Mouse (Mus musculus): ENCODE measurements at regions not wholly inside any gene's neighbourhood (a gene's known extent, or its start where the extent isn't known, plus 50 kb on each side); places are given as distances from the start of the nearest gene placed in this dataset.
"Not testable (repeated sequence)": the region's sequence is repeated elsewhere in the genome, so short reads cannot be mapped to it uniquely, and the experiment has no call there.

- no peaks in the 10 kb centered on the region for H3K9me3 ChIP-seq (ENCODE audit: control insufficient read depth, low read length)
- H3K36me3 ChIP-seq (ENCODE audit: control insufficient read depth, insufficient read depth, low read length) = no peaks in the 10 kb centered on the region
- no peaks in the 10 kb centered on the region for H3K4me1 ChIP-seq (ENCODE audit: control insufficient read depth in 2 of 2, insufficient read depth in 2 of 2, low read length in 2 of 2)
These were observed 143.3 kb upstream of the Nhs start for GRCm38 (mm10) chrX:162302788-162303187.

GRCm38 (mm10) chrX:162291234-162291633, 131.7 kb upstream of the Nhs start:
- H3K4me1 ChIP-seq (ENCODE audit: control insufficient read depth in 2 of 2, insufficient read depth in 2 of 2, low read length in 2 of 2) = no peaks in the 10 kb centered on the region
- H3K9me3 ChIP-seq (ENCODE audit: control insufficient read depth, low read length) = no peaks in the 10 kb centered on the region
- ATAC-seq (ENCODE audit: insufficient number of reproducible peaks, insufficient read depth, low FRiP score, low read depth) = no peak
- H3K27ac ChIP-seq (replicated peaks in 1 of 2; ENCODE audit: control insufficient read depth in 1 of 2, insufficient read depth in 1 of 2, low read depth in 2 of 2, low read length in 2 of 2) = no peak overlapping the region
- no peak overlapping the region for H3K4me2 ChIP-seq (ENCODE audit: low read length)
- no peaks in the 10 kb centered on the region for H3K27me3 ChIP-seq (ENCODE audit: control insufficient read depth, insufficient read depth, low read length)
- WGBS = 91% methylated on average over 1 of the region's 1 CpGs
- no peaks in the 10 kb centered on the region for H3K36me3 ChIP-seq (ENCODE audit: control insufficient read depth, insufficient read depth, low read length)
- H3K4me3 ChIP-seq (ENCODE audit: control insufficient read depth in 1 of 2, insufficient read depth in 1 of 2, low read depth in 1 of 2, low read length in 2 of 2) = no peak overlapping the region
- no peak overlapping the region for H3K9ac ChIP-seq (ENCODE audit: low read length)

More at GRCm38 (mm10) chrX:162302788-162303187, 143.3 kb upstream of the Nhs start:
- no peak overlapping the region for H3K9ac ChIP-seq (ENCODE audit: low read length)
- H3K27ac ChIP-seq (replicated peaks in 1 of 2; ENCODE audit: control insufficient read depth in 1 of 2, insufficient read depth in 1 of 2, low read depth in 2 of 2, low read length in 2 of 2) = no peak overlapping the region
- H3K4me2 ChIP-seq (ENCODE audit: low read length) = no peak overlapping the region
- H3K27me3 ChIP-seq (ENCODE audit: control insufficient read depth, insufficient read depth, low read length) = no peaks in the 10 kb centered on the region
- no peak for ATAC-seq (ENCODE audit: insufficient number of reproducible peaks, insufficient read depth, low FRiP score, low read depth)
- no peak overlapping the region for H3K4me3 ChIP-seq (ENCODE audit: control insufficient read depth in 1 of 2, insufficient read depth in 1 of 2, low read depth in 1 of 2, low read length in 2 of 2)

GRCm38 (mm10) chrX:162286155-162286554, 126.6 kb upstream of the Nhs start:
- not testable (repeated sequence) for H3K27me3 ChIP-seq (ENCODE audit: control insufficient read depth, insufficient read depth, low read length); H3K4me3 ChIP-seq (ENCODE audit: control insufficient read depth in 1 of 2, insufficient read depth in 1 of 2, low read depth in 1 of 2, low read length in 2 of 2); H3K4me2 ChIP-seq (ENCODE audit: low read length); H3K36me3 ChIP-seq (ENCODE audit: control insufficient read depth, insufficient read depth, low read length); H3K4me1 ChIP-seq (ENCODE audit: control insufficient read depth in 2 of 2, insufficient read depth in 2 of 2, low read length in 2 of 2); H3K9ac ChIP-seq (ENCODE audit: low read length); H3K27ac ChIP-seq (replicated peaks in 1 of 2; ENCODE audit: control insufficient read depth in 1 of 2, insufficient read depth in 1 of 2, low read depth in 2 of 2, low read length in 2 of 2); H3K9me3 ChIP-seq (ENCODE audit: control insufficient read depth, low read length); ATAC-seq (ENCODE audit: insufficient number of reproducible peaks, insufficient read depth, low FRiP score, low read depth)

DNA sequence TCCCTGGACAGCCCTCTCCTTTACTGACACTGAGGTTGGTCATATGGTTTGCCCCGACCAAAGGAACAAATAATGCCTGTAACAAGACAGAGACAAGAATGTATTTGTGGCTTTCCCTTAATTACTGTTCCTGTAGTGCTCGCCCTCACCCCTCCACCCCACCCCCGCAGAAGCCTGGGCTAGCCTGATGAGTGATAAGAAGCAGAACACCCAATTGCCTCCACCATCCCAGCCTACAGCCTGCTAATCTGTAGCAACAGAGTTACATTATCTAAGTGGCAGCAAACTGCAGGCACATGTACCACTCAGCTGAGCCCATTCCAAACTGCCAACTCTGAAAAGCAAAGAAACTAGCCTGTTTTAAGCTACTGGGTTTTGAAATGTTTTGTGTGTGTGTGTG, 124.7 kb upstream of the Nhs start:
- H3K27ac ChIP-seq (replicated peaks in 1 of 2; ENCODE audit: control insufficient read depth in 1 of 2, insufficient read depth in 1 of 2, low read depth in 2 of 2, low read length in 2 of 2) = no peak overlapping the region
- no peak overlapping the region for H3K9ac ChIP-seq (ENCODE audit: low read length)
- 42% methylated on average over 3 of the region's 3 CpGs for WGBS
- H3K4me3 ChIP-seq (ENCODE audit: control insufficient read depth in 1 of 2, insufficient read depth in 1 of 2, low read depth in 1 of 2, low read length in 2 of 2) = no peak overlapping the region
- H3K4me1 ChIP-seq (ENCODE audit: control insufficient read depth in 2 of 2, insufficient read depth in 2 of 2, low read length in 2 of 2) = no peaks in the 10 kb centered on the region; a peak in 2 of 4 replicates
- no peak for ATAC-seq (ENCODE audit: insufficient number of reproducible peaks, insufficient read depth, low FRiP score, low read depth)
- no peaks in the 10 kb centered on the region for H3K27me3 ChIP-seq (ENCODE audit: control insufficient read depth, insufficient read depth, low read length)
- H3K36me3 ChIP-seq (ENCODE audit: control insufficient read depth, insufficient read depth, low read length) = no peaks in the 10 kb centered on the region
- H3K4me2 ChIP-seq (ENCODE audit: low read length) = no peak overlapping the region
- H3K9me3 ChIP-seq (ENCODE audit: control insufficient read depth, low read length) = no peaks in the 10 kb centered on the region

- H3K27me3 ChIP-seq (ENCODE audit: control insufficient read depth, insufficient read depth, low read length) = no peaks in the 10 kb centered on the region
- ATAC-seq (ENCODE audit: insufficient number of reproducible peaks, insufficient read depth, low FRiP score, low read depth) = no peak
- H3K36me3 ChIP-seq (ENCODE audit: control insufficient read depth, insufficient read depth, low read length) = no peaks in the 10 kb centered on the region
- H3K9ac ChIP-seq (ENCODE audit: low read length) = no peak overlapping the region
- no peak overlapping the region for H3K27ac ChIP-seq (replicated peaks in 1 of 2; ENCODE audit: control insufficient read depth in 1 of 2, insufficient read depth in 1 of 2, low read depth in 2 of 2, low read length in 2 of 2)
- no peak overlapping the region for H3K4me2 ChIP-seq (ENCODE audit: low read length)
- no peaks in the 10 kb centered on the region for H3K9me3 ChIP-seq (ENCODE audit: control insufficient read depth, low read length)
- 92% methylated on average over 3 of the region's 3 CpGs for WGBS
- H3K4me3 ChIP-seq (ENCODE audit: control insufficient read depth in 1 of 2, insufficient read depth in 1 of 2, low read depth in 1 of 2, low read length in 2 of 2) = no peak overlapping the region
- no peaks in the 10 kb centered on the region; a peak in 2 of 4 replicates for H3K4me1 ChIP-seq (ENCODE audit: control insufficient read depth in 2 of 2, insufficient read depth in 2 of 2, low read length in 2 of 2)
These were observed 123.2 kb upstream of the Nhs start for GRCm38 (mm10) chrX:162282690-162283089.

- WGBS = 53% methylated on average over 14 of the region's 14 CpGs
- Histone ChIP-seq H3K4me3 (ENCODE audit: control insufficient read depth in 1 of 2, insufficient read depth in 1 of 2, low read depth in 1 of 2, low read length in 2 of 2) (no peak overlapping the region), H3K9ac (ENCODE audit: low read length) (no peak overlapping the region), H3K9me3 (ENCODE audit: control insufficient read depth, low read length) (no peaks in the 10 kb centered on the region), H3K36me3 (ENCODE audit: control insufficient read depth, insufficient read depth, low read length) (no peaks in the 10 kb centered on the region), H3K4me1 (ENCODE audit: control insufficient read depth in 2 of 2, insufficient read depth in 2 of 2, low read length in 2 of 2) (no peaks in the 10 kb centered on the region), H3K4me2 (ENCODE audit: low read length) (no peak overlapping the region), H3K27me3 (ENCODE audit: control insufficient read depth, insufficient read depth, low read length) (no peaks in the 10 kb centered on the region), H3K27ac (replicated peaks in 1 of 2; ENCODE audit: control insufficient read depth in 1 of 2, insufficient read depth in 1 of 2, low read depth in 2 of 2, low read length in 2 of 2) (no peak overlapping the region)
- ATAC-seq (ENCODE audit: insufficient number of reproducible peaks, insufficient read depth, low FRiP score, low read depth) = no peak
These were observed 119.5 kb upstream of the Nhs start for GRCm38 (mm10) chrX:162278834-162279708.

DNA sequence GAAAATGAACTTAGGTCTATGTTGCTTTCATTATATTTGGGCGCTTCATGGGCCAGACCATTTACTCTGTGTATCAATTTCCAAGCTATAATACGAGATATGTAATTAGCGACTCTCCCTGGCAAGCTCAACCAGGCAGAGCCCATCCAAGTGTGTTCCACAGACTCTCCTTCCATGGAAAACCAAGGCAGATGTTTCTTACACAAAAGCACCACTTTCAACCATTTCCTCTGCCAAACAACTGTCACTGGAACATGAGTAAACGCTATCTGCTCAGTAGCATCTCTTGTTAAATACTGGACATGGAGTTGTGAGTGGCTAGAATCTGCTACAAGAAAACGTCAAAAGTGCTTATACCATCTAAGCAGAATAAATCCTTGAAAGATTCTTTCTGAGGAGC, 115.1 kb upstream of the Nhs start:
- H3K9me3 ChIP-seq (ENCODE audit: control insufficient read depth, low read length) = no peaks in the 10 kb centered on the region
- no peak overlapping the region for H3K4me3 ChIP-seq (ENCODE audit: control insufficient read depth in 1 of 2, insufficient read depth in 1 of 2, low read depth in 1 of 2, low read length in 2 of 2)
- no peaks in the 10 kb centered on the region for H3K27me3 ChIP-seq (ENCODE audit: control insufficient read depth, insufficient read depth, low read length)
- no peak overlapping the region for H3K27ac ChIP-seq (replicated peaks in 1 of 2; ENCODE audit: control insufficient read depth in 1 of 2, insufficient read depth in 1 of 2, low read depth in 2 of 2, low read length in 2 of 2)
- no peak overlapping the region for H3K9ac ChIP-seq (ENCODE audit: low read length)
- ATAC-seq (ENCODE audit: insufficient number of reproducible peaks, insufficient read depth, low FRiP score, low read depth) = no peak
- no peak overlapping the region for H3K4me2 ChIP-seq (ENCODE audit: low read length)
- H3K4me1 ChIP-seq (ENCODE audit: control insufficient read depth in 2 of 2, insufficient read depth in 2 of 2, low read length in 2 of 2) = no peaks in the 10 kb centered on the region
- 66% methylated on average over 5 of the region's 5 CpGs for WGBS
- H3K36me3 ChIP-seq (ENCODE audit: control insufficient read depth, insufficient read depth, low read length) = no peaks in the 10 kb centered on the region

DNA sequence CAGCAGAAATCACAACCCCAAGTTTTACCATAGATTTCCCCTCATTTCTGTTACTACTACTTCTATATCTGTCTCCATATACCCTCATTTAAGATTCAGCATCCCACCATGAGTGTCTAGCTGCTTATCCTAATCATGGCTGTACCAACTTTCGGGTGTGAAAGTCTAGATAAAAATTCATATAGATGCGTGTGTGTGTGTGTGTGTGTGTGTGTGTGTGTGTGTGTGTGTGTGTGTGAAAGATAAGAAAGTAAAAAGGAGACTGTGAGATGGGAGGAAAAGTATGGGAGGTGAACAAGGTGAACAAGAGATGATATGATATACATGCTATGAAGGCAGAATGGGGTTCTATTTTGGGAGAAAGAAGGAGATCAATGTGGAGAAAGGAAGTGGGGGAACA, 111.7 kb upstream of the Nhs start:
- Histone ChIP-seq H3K27ac (replicated peaks in 1 of 2; ENCODE audit: control insufficient read depth in 1 of 2, insufficient read depth in 1 of 2, low read depth in 2 of 2, low read length in 2 of 2) (no peak overlapping the region), H3K4me3 (ENCODE audit: control insufficient read depth in 1 of 2, insufficient read depth in 1 of 2, low read depth in 1 of 2, low read length in 2 of 2) (no peak overlapping the region), H3K4me1 (ENCODE audit: control insufficient read depth in 2 of 2, insufficient read depth in 2 of 2, low read length in 2 of 2) (no peaks in the 10 kb centered on the region), H3K9me3 (ENCODE audit: control insufficient read depth, low read length) (no peaks in the 10 kb centered on the region), H3K36me3 (ENCODE audit: control insufficient read depth, insufficient read depth, low read length) (no peaks in the 10 kb centered on the region), H3K27me3 (ENCODE audit: control insufficient read depth, insufficient read depth, low read length) (no peaks in the 10 kb centered on the region), H3K9ac (ENCODE audit: low read length) (no peak overlapping the region), H3K4me2 (ENCODE audit: low read length) (no peak overlapping the region)
- no peak for ATAC-seq (ENCODE audit: insufficient number of reproducible peaks, insufficient read depth, low FRiP score, low read depth)
- WGBS = 55% methylated on average over 2 of the region's 2 CpGs

Data from heart, embryonic 14.5 days (tissue).